ENCODE assay signal across 23 mouse cellular contexts in genomic region chr3:115974228-115974627, GRCm38 (mm10). TPM values are rescaled to one million over a fixed set of nuclear protein-coding genes. Genes with fewer than 3 reads are reported as not detected.
A peak's percentile ranks its signal among the peaks of the same experiment; 100 is the strongest.
DNase-seq lines count a peak whose midpoint lies in the region; ATAC-seq and TF ChIP-seq lines count a peak whose summit lies in the region.
"Had no signal": no experiment of that assay in that cellular context is flagged by ENCODE, and none has a peak within 500 bp of the region (broad histone marks: within the 10 kb centered on the region; RNA-seq: fewer than 3 reads in every experiment).

No protein-coding gene starts in this region.

- H3K4me3 ChIP-seq in thymus, adult 2 months (ENCODE audit: control insufficient read depth, insufficient read depth, low read length), result no peak overlapping the region
- H3K4me3 ChIP-seq in forebrain, embryonic 11.5 days (ENCODE audit: low read depth, low read length), result no peak overlapping the region
- H3K4me3 ChIP-seq: embryonic facial prominence, embryonic 15.5 days; forebrain, embryonic 15.5 days; limb, embryonic 15.5 days; lung, embryonic 15.5 days; stomach, embryonic 15.5 days had no signal

- no peak for ATAC-seq in forebrain, embryonic 11.5 days (replicated peaks; ENCODE audit: low FRiP score)
- ATAC-seq: forebrain, embryonic 15.5 days had no signal

- peaks cover 22% of the 10 kb centered on the region for H3K4me1 ChIP-seq in thymus, adult 2 months (replicated peaks; ENCODE audit: control insufficient read depth, insufficient read depth, low read length)
- no peaks in the 10 kb centered on the region for H3K4me1 ChIP-seq in forebrain, embryonic 11.5 days (replicated peaks; ENCODE audit: control insufficient read depth, insufficient read depth, low read length)
- H3K4me1 ChIP-seq: forebrain, embryonic 15.5 days; limb, embryonic 15.5 days; lung, embryonic 15.5 days; stomach, embryonic 15.5 days had no signal

- peaks cover 21% of the 10 kb centered on the region for H3K36me3 ChIP-seq in thymus, adult 2 months (ENCODE audit: control insufficient read depth, insufficient read depth, low read length)
- H3K36me3 ChIP-seq in forebrain, embryonic 11.5 days (ENCODE audit: control insufficient read depth, insufficient read depth, low read length), result no peaks in the 10 kb centered on the region; the same call in 1 of the 2 replicates

- no peak for TF ChIP-seq CTCF in thymus, adult 2 months (IDR thresholded peaks at IDR 0.05; ENCODE audit: borderline replicate concordance, control insufficient read depth, extremely low read depth, insufficient read depth, low read length, poor library complexity)

- no peak overlapping the region for H3K4me2 ChIP-seq in forebrain, embryonic 11.5 days (ENCODE audit: low read depth, low read length, severe bottlenecking)
- H3K4me2 ChIP-seq: embryonic facial prominence, embryonic 15.5 days; forebrain, embryonic 15.5 days; heart, embryonic 11.5 days; limb, embryonic 15.5 days; lung, embryonic 15.5 days; midbrain, embryonic 11.5 days; stomach, embryonic 15.5 days had no signal

- TF ChIP-seq POLR2A in thymus, adult 2 months (IDR thresholded peaks at IDR 0.05; ENCODE audit: control insufficient read depth, extremely low read depth, insufficient read depth, low read length, poor library complexity), result no peak

- no peaks in the 10 kb centered on the region for H3K27me3 ChIP-seq in thymus, adult 2 months (ENCODE audit: control insufficient read depth, insufficient read depth, low read length)
- no peaks in the 10 kb centered on the region for H3K27me3 ChIP-seq in forebrain, embryonic 11.5 days (ENCODE audit: control insufficient read depth, insufficient read depth, low read length)
- H3K27me3 ChIP-seq: embryonic facial prominence, embryonic 15.5 days; forebrain, embryonic 15.5 days; limb, embryonic 15.5 days; lung, embryonic 15.5 days; stomach, embryonic 15.5 days had no signal

- no peaks in the 10 kb centered on the region for H3K9me3 ChIP-seq in forebrain, embryonic 11.5 days (ENCODE audit: control insufficient read depth, low read length)
- H3K9me3 ChIP-seq: embryonic facial prominence, embryonic 15.5 days; forebrain, embryonic 15.5 days; limb, embryonic 15.5 days; lung, embryonic 15.5 days; stomach, embryonic 15.5 days had no signal

- peak; percentile 22 for DNase-seq in thymus, adult 2 months
- no peak for DNase-seq in thymus, postnatal 0 days (ENCODE audit: low spot score)
- DNase-seq in T-cell, adult 2 months (ENCODE audit: low spot score), result peak; percentile 91
- peak; percentile 77 for DNase-seq in naive thymus-derived CD4-positive, alpha-beta T cell, adult 2 months (ENCODE audit: low read depth)
- no peak for DNase-seq in kidney, adult 18-20 months
- DNase-seq in urinary bladder, adult 2 months (ENCODE audit: low spot score), result no peak
- no peak for DNase-seq in forebrain, embryonic 11.5 days (ENCODE audit: low spot score)
- DNase-seq: adrenal gland, adult 8-10 months; cerebellum, adult 2 months; cerebellum, postnatal 25 days; kidney, adult 9 months; kidney, postnatal 14 days; left cerebral cortex, postnatal 4 days; right cerebral cortex, postnatal 14 days had no signal

- peak overlapping the region; percentile 38; the same call in 1 of the 2 replicates for H3K27ac ChIP-seq in thymus, adult 2 months (ENCODE audit: control insufficient read depth, insufficient read depth, low read length)
- H3K27ac ChIP-seq in forebrain, embryonic 11.5 days (ENCODE audit: low read depth, low read length), result no peak overlapping the region
- H3K27ac ChIP-seq: embryonic facial prominence, embryonic 15.5 days; forebrain, embryonic 15.5 days; hindbrain, postnatal 0 days; limb, embryonic 15.5 days; liver, embryonic 14.5 days; lung, embryonic 15.5 days; stomach, embryonic 15.5 days had no signal

- no peak overlapping the region for H3K9ac ChIP-seq in forebrain, embryonic 11.5 days (ENCODE audit: low read length)
- H3K9ac ChIP-seq: embryonic facial prominence, embryonic 15.5 days; forebrain, embryonic 15.5 days; limb, embryonic 15.5 days; liver, embryonic 14.5 days; lung, embryonic 15.5 days; stomach, embryonic 15.5 days had no signal

- WGBS in thymus, adult 2 months, result 59% methylated on average over 6 of the region's 6 CpGs
- WGBS in forebrain, embryonic 11.5 days, result 91% methylated on average over 6 of the region's 6 CpGs

RNA-seq across cellular contexts. Expression of gene Slc30a7, which starts 33.0 kb away (rescaled TPM):
- 15.9 and 18.1 TPM in 2 replicates for polyA plus RNA-seq in thymus, adult 2 months (2012; rRNA removed)
- polyA plus RNA-seq in thymus, postnatal 0 days (2015; fragmentation: Nextera tagmentation; extraction: Ambion mirVana), result 29.4 and 30.0 TPM in 2 replicates
- polyA plus RNA-seq in urinary bladder, adult 2 months (2012; rRNA removed), result 23.9 and 28.3 TPM in 2 replicates
- polyA plus RNA-seq in forebrain, embryonic 11.5 days (2014; fragmentation: Nextera tagmentation; extraction: Ambion mirVana), result 28.0 and 31.0 TPM in 2 replicates

RNA-seq across cellular contexts. Expression of gene Extl2, which starts 33.0 kb away (rescaled TPM):
- 6.0 and 8.2 TPM in 2 replicates for polyA plus RNA-seq in thymus, adult 2 months (2012; rRNA removed)
- 11.2 and 13.3 TPM in 2 replicates for polyA plus RNA-seq in thymus, postnatal 0 days (2015; fragmentation: Nextera tagmentation; extraction: Ambion mirVana)
- 12.2 and 16.1 TPM in 2 replicates for polyA plus RNA-seq in urinary bladder, adult 2 months (2012; rRNA removed)
- polyA plus RNA-seq in forebrain, embryonic 11.5 days (2014; fragmentation: Nextera tagmentation; extraction: Ambion mirVana), result 23.4 and 24.5 TPM in 2 replicates

Comparison
In these comparisons a context has a peak if more than half of its experiments do, and no peak if none do; other contexts are left out.
1. DNase-seq: peak in thymus, adult 2 months (single experiment), T-cell, adult 2 months (single experiment) and naive thymus-derived CD4-positive, alpha-beta T cell, adult 2 months (single experiment); none in thymus, postnatal 0 days (single experiment), kidney, adult 18-20 months (single experiment), urinary bladder, adult 2 months (single experiment) and forebrain, embryonic 11.5 days (single experiment).